Mouse (Mus musculus) testis, adult 2 months (tissue): ENCODE results near the gene Tango2. TPM values are rescaled to one million over a fixed set of nuclear protein-coding genes. Genes with fewer than 3 reads are reported as not detected.

ENCODE experiments used
- H3K27ac ChIP-seq: fragments of 200-500 bp; 2 replicates; pipeline ENCODE4 v1.5.1; 2012; ENCODE audit warnings: low read depth, low read length; ENCODE audit not compliant: control insufficient read depth, insufficient read depth
- H3K27me3 ChIP-seq: fragments of 200-500 bp; 2 replicates; pipeline ENCODE4 v1.6.1; 2012; ENCODE audit warnings: mild to moderate bottlenecking, low read length, moderate library complexity; ENCODE audit not compliant: control insufficient read depth, insufficient read depth
- H3K36me3 ChIP-seq: fragments of 200-500 bp; 2 replicates; pipeline ENCODE4 v1.6.1; 2012; ENCODE audit warnings: mild to moderate bottlenecking, low read length; ENCODE audit not compliant: control insufficient read depth, insufficient read depth
- H3K4me1 ChIP-seq: fragments of 200-500 bp; 2 replicates; pipeline ENCODE4 v1.6.1; 2012; ENCODE audit warnings: low read length; ENCODE audit not compliant: control insufficient read depth, insufficient read depth
- H3K4me3 ChIP-seq: fragments of 200-500 bp; 2 replicates; pipeline ENCODE4 v1.5.1; 2012; ENCODE audit warnings: low read depth, mild to moderate bottlenecking, low read length, moderate library complexity, mixed read lengths; ENCODE audit not compliant: control insufficient read depth
- CTCF ChIP-seq: fragments of 200-500 bp; IDR thresholded peaks from 2 replicates; pipeline ENCODE4 v1.5.1; 2012; ENCODE audit warnings: low read depth, mild to moderate bottlenecking, inconsistent platforms, low read length, moderate library complexity; ENCODE audit not compliant: control insufficient read depth, insufficient read depth, insufficient replicate concordance
- POLR2A ChIP-seq: fragments of 200-500 bp; IDR thresholded peaks from 2 replicates; pipeline ENCODE4 v1.6.1; 2012; ENCODE audit warnings: low read depth, mild to moderate bottlenecking, inconsistent platforms, low read length, moderate library complexity; ENCODE audit not compliant: control insufficient read depth
- polyA plus RNA-seq: library from polyadenylated mRNA; depleted of rRNA; stranded (reverse); fragments of >200 nt; gene quantifications from 2 replicates; pipeline ENCODE4 v1.2.3, GENCODE M21; 2012; rRNA removed

Gene Tango2
- polyA plus RNA-seq, result 10.9 and 11.6 TPM in 2 replicates

DNA sequence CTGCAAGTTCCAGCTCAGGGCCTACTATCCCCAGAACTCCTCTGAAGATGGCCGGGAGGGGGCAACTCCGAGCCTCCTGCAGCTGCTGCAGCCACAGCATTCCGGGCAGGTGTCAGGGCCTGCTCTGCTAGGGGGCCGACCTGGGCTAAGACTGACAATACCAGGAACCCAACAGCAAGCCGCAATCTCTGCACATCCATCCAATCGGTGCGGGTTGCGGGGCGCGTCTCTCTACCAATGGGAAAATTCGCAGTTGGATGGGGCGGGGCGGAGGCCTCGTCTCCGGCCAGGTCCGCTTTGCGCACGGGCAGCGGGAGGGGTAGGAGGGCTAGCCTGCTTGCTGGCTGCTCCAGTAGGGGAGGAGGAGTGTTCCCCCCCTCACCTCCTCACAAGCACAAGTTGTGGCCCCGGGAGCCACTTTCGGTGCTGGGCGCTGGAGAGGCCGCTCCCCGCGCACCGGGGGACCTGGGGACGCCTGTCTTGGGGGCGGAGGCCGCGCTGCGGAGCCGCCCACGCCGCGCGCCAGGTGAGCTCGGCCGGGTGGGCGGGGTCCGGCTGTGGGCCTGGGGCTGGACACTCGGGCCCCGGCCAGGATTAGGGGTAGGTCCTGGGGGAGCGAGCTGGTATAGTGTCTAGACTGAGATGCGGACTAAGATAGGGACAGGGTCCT, at the start of gene Tango2, which contains the start of gene Arvcf:
Gene Tango2 (minus strand): TSS at position 173 of the 670 bp plus-strand sequence.
Gene Arvcf (plus strand): TSS at position 252 of the 670 bp plus-strand sequence.
- H3K4me1 ChIP-seq, result peaks cover 13% of the 10 kb centered on the region
- TF ChIP-seq POLR2A (peak; percentile 48), CTCF (no peak)
- peak within 1 kb of the TSS; percentile 88 for H3K4me3 ChIP-seq
- H3K27ac ChIP-seq, result no peak within 1 kb of the TSS
- no peaks in the 10 kb centered on the region for H3K27me3 ChIP-seq
- no peaks in the 10 kb centered on the region for H3K36me3 ChIP-seq

DNA sequence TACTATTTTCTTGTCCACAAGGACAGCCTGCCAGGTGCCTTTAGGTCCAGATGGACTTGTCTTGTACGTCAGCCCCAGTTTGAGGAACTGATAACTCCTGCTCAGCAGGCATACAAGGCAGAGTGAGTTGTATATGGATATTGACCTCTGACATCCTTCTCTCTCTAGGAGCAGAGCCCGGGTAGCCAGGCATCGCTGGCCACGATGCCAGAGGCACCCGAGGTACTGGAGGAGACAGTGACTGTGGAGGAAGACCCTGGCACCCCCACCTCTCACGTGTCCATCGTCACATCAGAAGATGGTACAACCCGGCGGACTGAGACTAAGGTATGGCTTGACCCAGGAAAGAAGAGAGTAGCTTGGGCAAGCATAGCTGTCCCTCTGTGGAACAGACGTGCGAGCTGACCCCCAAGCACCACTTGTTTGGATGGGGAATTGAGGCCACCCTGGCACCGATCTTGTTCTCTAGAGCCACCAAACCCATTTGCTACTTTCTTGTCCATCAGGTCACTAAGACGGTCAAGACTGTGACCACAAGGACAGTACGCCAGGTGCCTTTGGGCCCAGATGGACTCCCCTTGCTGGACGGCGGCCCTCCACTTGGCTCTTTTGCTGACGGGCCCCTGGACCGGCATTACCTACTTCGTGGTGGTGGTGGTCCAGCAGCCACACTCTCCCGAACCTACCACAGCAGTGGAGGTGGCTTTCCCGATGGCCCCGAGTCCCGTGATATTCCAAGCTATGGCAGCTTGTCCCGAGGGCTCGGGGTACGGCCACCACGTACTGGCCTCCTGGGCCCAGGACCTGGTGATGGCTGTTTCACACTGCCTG, 49.1 kb upstream of the Tango2 start:
- H3K4me3 ChIP-seq, result no peak overlapping the region
- H3K27ac ChIP-seq, result no peak overlapping the region
- peaks cover 16% of the 10 kb centered on the region for H3K4me1 ChIP-seq
- TF ChIP-seq CTCF, result no peak
- H3K36me3 ChIP-seq, result no peaks in the 10 kb centered on the region
- no peaks in the 10 kb centered on the region for H3K27me3 ChIP-seq

DNA sequence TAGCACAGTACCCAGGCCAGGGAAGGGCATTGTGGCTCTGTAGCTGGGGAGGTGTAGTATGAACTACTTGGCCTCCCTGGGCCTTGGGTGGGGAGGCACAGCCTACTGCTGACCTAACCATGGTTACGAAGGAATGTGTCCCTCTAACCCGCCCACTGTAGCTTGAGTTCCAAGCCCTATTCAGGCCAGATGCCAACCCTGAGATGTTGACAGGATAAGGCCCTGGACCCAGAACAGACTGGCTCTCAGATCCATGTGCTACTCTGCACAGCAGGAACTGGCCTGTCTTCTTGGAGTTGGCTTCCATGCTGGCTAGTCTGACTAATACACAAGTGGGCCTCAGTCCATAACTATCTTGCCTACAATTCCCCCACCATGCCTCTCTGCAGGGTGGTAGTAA, 48.3 kb upstream of the Tango2 start:
- Histone ChIP-seq H3K36me3 (no peaks in the 10 kb centered on the region), H3K27me3 (no peaks in the 10 kb centered on the region), H3K4me3 (no peak overlapping the region), H3K27ac (no peak overlapping the region), H3K4me1 (peaks cover 16% of the 10 kb centered on the region)
- TF ChIP-seq CTCF, result no peak
- TF ChIP-seq POLR2A, result no peak

DNA sequence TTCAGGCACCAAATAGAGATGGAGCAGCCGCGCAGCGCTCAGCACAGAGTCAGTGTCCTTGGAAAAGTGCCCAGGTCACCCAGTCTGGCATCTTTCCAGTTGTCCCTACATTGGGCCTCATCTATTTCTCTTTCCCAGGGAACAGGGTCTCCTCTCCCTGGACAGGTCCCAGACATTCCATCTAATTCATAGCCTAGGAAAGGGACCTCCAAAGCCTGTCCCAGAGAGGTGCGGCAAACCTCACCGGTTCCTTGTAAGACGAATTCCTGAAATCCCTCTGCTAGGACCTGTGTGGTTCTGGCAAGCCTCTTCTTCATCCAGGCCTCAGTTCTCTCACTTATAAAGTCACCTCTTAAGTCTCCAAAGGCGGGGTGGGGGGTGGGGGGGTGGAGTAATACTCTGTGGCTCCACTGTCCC, 47.7 kb upstream of the Tango2 start:
- Histone ChIP-seq H3K27ac (no peak overlapping the region), H3K36me3 (no peaks in the 10 kb centered on the region), H3K27me3 (no peaks in the 10 kb centered on the region), H3K4me1 (peaks cover 11% of the 10 kb centered on the region), H3K4me3 (no peak overlapping the region)
- TF ChIP-seq POLR2A (no peak), CTCF (no peak)

DNA sequence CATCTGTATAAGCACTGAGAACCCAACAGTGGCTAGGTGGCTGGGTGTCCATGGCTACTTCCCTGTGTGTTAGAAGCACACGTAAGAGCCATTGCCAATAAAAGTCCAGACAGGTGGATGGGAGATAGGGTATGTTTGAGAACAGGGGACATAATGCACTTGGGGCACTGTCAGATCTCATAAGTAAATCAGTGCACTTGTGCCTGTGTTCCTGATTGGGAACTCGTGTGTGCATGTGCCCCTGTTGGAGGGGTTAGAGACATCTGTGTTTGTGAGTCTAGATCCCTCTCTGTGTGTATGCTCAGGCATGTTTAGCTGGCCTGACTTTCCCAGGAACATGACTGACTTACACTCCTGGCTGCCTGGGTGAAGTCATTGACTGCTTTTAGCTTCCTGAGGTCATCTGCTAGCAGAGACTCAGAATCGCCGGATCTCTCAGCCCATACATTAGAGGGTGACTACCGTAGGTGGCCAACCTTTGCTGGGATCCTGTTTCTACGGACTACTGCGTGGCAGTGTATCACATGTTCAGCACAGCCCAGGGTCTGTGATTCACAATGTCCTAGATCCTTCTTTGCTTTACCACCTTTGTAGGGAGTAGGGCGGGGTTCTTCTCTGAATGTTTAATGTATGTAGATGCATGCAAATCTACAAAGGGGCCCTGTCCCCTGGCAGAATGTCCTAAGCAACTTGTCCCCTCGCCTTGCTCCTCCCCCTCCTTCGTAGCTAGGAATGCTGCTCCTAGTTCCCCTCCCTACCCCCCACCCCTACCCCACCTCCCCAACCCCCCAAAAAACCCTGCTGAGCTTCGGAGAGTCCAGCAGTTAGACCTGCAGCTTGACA, 47.1 kb upstream of the Tango2 start:
- no peak for TF ChIP-seq POLR2A
- TF ChIP-seq CTCF, result no peak
- Histone ChIP-seq H3K4me1 (peaks cover 8% of the 10 kb centered on the region), H3K36me3 (no peaks in the 10 kb centered on the region), H3K27ac (no peak overlapping the region), H3K4me3 (no peak overlapping the region), H3K27me3 (no peaks in the 10 kb centered on the region)

DNA sequence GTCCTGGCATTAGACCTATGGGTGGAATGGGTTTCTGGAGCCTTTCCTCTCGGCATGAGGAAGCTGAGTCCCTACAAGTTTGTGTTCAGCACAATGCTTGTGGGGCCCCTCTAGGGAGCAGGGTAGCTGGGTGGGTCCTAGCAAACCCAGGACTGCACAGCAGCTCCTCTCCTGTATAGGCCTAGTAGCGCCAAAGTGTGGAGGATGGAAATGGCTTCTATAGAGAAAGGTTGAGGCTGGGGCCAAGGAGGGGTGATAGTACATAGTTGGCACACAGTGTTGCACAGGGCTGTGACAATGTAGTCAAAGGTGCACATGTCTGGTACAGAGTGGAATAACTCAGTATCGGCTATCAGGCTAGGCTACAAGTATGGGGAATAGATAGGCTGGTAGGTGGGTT, 46.2 kb upstream of the Tango2 start:
- no peak for TF ChIP-seq CTCF
- TF ChIP-seq POLR2A, result no peak
- Histone ChIP-seq H3K36me3 (no peaks in the 10 kb centered on the region), H3K27me3 (no peaks in the 10 kb centered on the region), H3K27ac (no peak overlapping the region), H3K4me1 (peaks cover 8% of the 10 kb centered on the region), H3K4me3 (no peak overlapping the region)

DNA sequence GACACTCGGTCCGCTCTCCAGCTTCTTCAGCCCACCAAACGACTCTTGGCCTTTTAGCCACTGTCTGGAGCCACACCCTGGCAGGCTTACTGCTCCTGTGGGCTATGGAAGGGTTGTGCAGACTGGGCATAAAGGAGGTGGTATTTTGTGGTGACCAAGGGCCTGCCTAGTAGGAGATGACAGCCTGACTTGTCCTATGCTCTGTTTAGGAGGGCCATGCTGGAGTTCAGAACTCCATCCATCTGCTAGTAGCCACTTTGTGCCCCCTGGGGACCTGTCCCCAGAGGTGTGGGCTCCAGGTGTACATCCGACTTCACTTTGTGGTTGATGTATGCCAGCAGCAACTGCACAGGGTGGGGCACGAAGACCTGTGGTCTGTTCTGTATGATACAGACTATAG, 45.7 kb upstream of the Tango2 start:
- peaks cover 8% of the 10 kb centered on the region for H3K4me1 ChIP-seq

More for the DNA sequence above, 45.7 kb upstream of the Tango2 start:
- Histone ChIP-seq H3K27ac (no peak overlapping the region), H3K4me3 (no peak overlapping the region), H3K27me3 (no peaks in the 10 kb centered on the region), H3K36me3 (no peaks in the 10 kb centered on the region)
- no peak for TF ChIP-seq POLR2A
